Mouse (Mus musculus): Measurements from ENCODE around the gene Tmem221.

DNA sequence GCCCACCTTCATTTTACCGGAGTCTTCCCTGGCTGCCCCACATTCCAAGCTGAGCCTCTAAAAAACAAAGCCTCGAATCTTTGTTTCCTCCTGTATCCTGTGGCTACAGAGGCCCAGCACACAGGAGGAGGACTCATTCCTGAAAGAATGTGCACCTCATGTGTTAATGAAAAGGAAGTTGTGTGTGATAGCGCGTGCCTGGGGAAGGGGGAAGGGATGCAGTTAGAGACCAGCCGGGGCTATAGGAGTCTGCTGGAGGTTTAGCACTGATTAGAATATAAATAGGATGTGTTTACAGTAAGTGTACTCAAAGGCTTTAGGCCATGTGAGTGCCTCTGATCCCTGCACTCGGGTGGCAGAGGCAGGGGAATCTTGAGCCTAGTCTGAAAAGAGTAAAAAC lies 32.4 kb downstream of the Tmem221 start:
- TF ChIP-seq CTCF (IDR thresholded peaks at IDR 0.05; ENCODE audit: control insufficient read depth, insufficient read depth, low read length) (no peak), POLR2A (IDR thresholded peaks at IDR 0.05; ENCODE audit: borderline replicate concordance, control insufficient read depth, low read depth, low read length) (no peak)
